Mouse (Mus musculus) limb, embryonic 10.5 days (tissue): ENCODE measurements at regions not wholly inside any gene's neighbourhood (a gene's known extent, or its start where the extent isn't known, plus 50 kb on each side); places are given as distances from the start of the nearest gene placed in this dataset.

Experiments used
- DNase-seq: peaks from one replicate; pipeline ENCODE4 v3.0.0-alpha.2; 2017; ENCODE audit warnings: low spot score
- H3K27ac ChIP-seq: fragments of 300-500 bp; sonication (generic); 2 replicates; pipeline ENCODE4 v1.5.1; 2016; ENCODE audit warnings: mild to moderate bottlenecking
- H3K27me3 ChIP-seq: fragments of 300-500 bp; sonication (generic); 2 replicates; pipeline ENCODE4 v1.6.1; 2016; ENCODE audit warnings: low read depth, mild to moderate bottlenecking; ENCODE audit not compliant: poor library complexity, severe bottlenecking
- H3K36me3 ChIP-seq: fragments of 300-500 bp; sonication (generic); 2 replicates; pipeline ENCODE4 v1.6.1; 2016; ENCODE audit warnings: mild to moderate bottlenecking, moderate library complexity
- H3K4me1 ChIP-seq: fragments of 300-500 bp; sonication (generic); 2 replicates; pipeline ENCODE4 v1.6.1; 2016
- H3K4me3 ChIP-seq: fragments of 300-500 bp; sonication (generic); 2 replicates; pipeline ENCODE4 v1.5.1; 2016; ENCODE audit warnings: mild to moderate bottlenecking, moderate library complexity
- H3K9me3 ChIP-seq: fragments of 300-500 bp; sonication (generic); replicated peaks from 2 replicates; pipeline ENCODE4 v1.6.1; 2016; ENCODE audit warnings: mild to moderate bottlenecking
- WGBS: fragments of 180-500 bp; shearing (Covaris S2); methylation state at CpG from one replicate; pipeline ENCODE4 v1.1.7; 2016; 5-methylcytosine and 5-hydroxymethylcytosine counted together

GRCm38 (mm10) chr4:39508866-39509265 is 58.8 kb downstream of the 1700009N14Rik start:
- no peak overlapping the region for H3K4me3 ChIP-seq
- no peaks in the 10 kb centered on the region for H3K27me3 ChIP-seq
- no peaks in the 10 kb centered on the region for H3K9me3 ChIP-seq
- no peaks in the 10 kb centered on the region for H3K4me1 ChIP-seq
- WGBS, result 92% methylated on average over 6 of the region's 6 CpGs
- no peak overlapping the region for H3K27ac ChIP-seq
- no peaks in the 10 kb centered on the region for H3K36me3 ChIP-seq
- no peak for DNase-seq

DNA sequence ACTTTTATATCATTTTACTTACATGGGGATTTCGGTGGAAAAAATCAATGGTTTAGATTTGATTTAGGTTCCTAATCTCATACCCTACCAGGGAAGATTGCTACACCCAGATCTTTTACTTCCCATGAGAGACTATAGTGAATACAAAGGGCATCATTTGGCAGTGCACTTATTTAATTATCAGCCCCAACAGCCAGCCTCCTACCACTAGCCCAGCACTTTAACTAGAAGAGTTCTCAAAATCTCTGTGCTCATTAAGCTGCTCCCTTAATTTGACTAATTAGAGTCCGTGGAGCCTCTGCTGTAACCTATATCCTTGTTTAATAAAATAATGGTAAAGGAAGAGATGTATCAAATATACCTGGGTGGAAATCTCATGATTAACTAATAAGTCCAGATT is 77.4 kb downstream of the 1700009N14Rik start:
- H3K27me3 ChIP-seq, result no peaks in the 10 kb centered on the region
- H3K36me3 ChIP-seq, result no peaks in the 10 kb centered on the region
- H3K4me3 ChIP-seq, result no peak overlapping the region
- WGBS, result 83% methylated on average over 2 of the region's 2 CpGs
- no peak overlapping the region for H3K27ac ChIP-seq
- H3K4me1 ChIP-seq, result no peaks in the 10 kb centered on the region
- no peaks in the 10 kb centered on the region for H3K9me3 ChIP-seq
- no peak for DNase-seq

DNA sequence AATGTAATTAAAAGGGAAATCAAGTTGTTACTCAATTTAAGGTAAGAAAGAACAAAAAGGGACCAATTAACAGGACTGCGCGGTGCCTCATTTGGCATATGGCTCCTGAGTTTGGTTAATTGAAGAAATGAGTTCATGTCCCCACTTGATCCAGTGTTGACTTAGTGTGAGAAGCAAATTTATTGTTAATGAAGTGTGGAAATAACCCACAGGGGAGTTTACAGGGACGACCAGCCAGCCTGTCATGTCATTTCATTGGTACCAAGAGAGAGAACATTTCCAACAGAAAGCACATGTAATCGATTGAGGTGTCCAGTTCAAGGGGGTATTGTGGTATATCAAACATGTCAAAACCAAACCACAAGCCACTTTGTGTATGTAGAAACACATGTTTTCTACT is 78.6 kb downstream of the 1700009N14Rik start:
- WGBS, result 76% methylated on average over 4 of the region's 4 CpGs
- H3K27me3 ChIP-seq, result no peaks in the 10 kb centered on the region
- no peak for DNase-seq

GRCm38 (mm10) chr4:39556101-39556763 is 106.1 kb downstream of the 1700009N14Rik start:
- no peak overlapping the region for H3K4me3 ChIP-seq
- no peaks in the 10 kb centered on the region for H3K27me3 ChIP-seq
- DNase-seq, result no peak
- 94% methylated on average over 3 of the region's 3 CpGs for WGBS
- H3K27ac ChIP-seq, result no peak overlapping the region
- no peaks in the 10 kb centered on the region for H3K4me1 ChIP-seq
- H3K9me3 ChIP-seq, result no peaks in the 10 kb centered on the region
- no peaks in the 10 kb centered on the region for H3K36me3 ChIP-seq

More for the DNA sequence above, 78.6 kb downstream of the 1700009N14Rik start:
- Histone ChIP-seq H3K4me3 (no peak overlapping the region), H3K36me3 (no peaks in the 10 kb centered on the region), H3K27ac (no peak overlapping the region), H3K4me1 (no peaks in the 10 kb centered on the region), H3K9me3 (no peaks in the 10 kb centered on the region)

GRCm38 (mm10) chr4:39597426-39597825 is 147.3 kb downstream of the 1700009N14Rik start:
- 87% methylated on average over 2 of the region's 2 CpGs for WGBS

DNA sequence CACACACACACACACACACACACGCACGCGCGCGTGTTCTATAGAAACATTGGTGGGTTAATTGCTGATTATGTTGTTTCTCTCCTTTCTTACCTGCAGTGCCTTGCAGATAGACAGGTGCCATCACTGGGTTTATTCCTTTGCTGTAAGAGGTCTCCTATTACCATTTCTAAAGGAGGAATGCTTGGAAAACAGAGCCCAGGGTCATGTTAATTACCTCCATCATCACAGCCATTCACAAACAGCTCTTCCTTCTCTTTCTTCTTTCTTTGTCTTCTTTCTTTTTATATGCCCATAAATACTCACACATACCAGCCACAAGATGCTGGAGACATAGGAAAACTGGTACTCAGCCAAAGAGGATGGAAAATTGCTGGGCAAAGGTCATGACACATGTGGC is 155.0 kb downstream of the 1700009N14Rik start:
- Histone ChIP-seq H3K4me1 (no peaks in the 10 kb centered on the region), H3K9me3 (no peaks in the 10 kb centered on the region), H3K4me3 (no peak overlapping the region), H3K36me3 (no peaks in the 10 kb centered on the region), H3K27me3 (no peaks in the 10 kb centered on the region), H3K27ac (no peak overlapping the region)
- 92% methylated on average over 5 of the region's 5 CpGs for WGBS
- no peak for DNase-seq

More at GRCm38 (mm10) chr4:39597426-39597825, 147.3 kb downstream of the 1700009N14Rik start:
- no peaks in the 10 kb centered on the region for H3K27me3 ChIP-seq
- H3K4me3 ChIP-seq, result no peak overlapping the region
- DNase-seq, result no peak
- no peaks in the 10 kb centered on the region for H3K4me1 ChIP-seq
- H3K36me3 ChIP-seq, result no peaks in the 10 kb centered on the region
- H3K27ac ChIP-seq, result no peak overlapping the region
- no peaks in the 10 kb centered on the region for H3K9me3 ChIP-seq

DNA sequence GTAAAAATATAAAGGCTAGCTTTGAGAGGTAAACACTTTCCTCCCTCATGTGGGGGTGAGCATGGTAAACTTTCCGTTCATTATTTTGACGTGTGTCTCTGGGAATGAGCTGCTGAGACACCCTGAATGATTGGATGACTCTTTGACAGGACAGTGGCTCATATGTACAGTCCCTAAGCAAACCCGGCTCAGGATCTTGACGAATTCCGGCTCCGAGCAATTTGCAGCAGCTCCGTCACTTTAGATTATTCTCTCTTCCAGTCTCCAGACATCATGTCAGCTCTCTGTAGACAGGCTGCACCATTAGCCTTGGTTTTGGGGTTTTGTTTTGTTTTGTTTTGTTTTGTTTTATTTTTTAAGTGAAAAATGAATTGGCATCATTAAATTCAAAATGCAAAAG is 194.0 kb downstream of the 1700009N14Rik start:
- WGBS, result 80% methylated on average over 7 of the region's 7 CpGs
- no peak for DNase-seq
- Histone ChIP-seq H3K9me3 (no peaks in the 10 kb centered on the region), H3K36me3 (no peaks in the 10 kb centered on the region), H3K4me3 (no peak overlapping the region), H3K4me1 (no peaks in the 10 kb centered on the region), H3K27me3 (no peaks in the 10 kb centered on the region), H3K27ac (no peak overlapping the region)

GRCm38 (mm10) chr4:39644849-39645248 is 194.8 kb downstream of the 1700009N14Rik start:
- 92% methylated on average over 5 of the region's 5 CpGs for WGBS

DNA sequence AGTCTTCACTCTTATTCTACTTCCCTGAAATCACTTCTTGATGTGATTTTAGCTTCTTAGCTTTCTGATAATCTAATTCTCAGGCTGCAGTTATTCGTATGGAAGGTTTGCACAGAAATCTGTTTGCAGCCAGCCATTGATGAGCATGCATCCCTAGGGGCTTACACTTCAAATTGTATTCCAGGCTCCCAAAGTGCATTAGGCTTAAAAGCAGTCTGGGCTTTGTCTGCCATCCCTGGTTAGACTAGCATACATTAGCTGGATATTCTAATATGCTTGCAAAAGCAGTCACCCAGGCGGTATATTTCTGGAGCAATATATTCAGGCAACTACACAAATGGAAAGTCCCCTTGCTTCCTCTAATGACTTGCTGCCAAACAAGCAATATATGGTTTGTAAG is 210.4 kb downstream of the 1700009N14Rik start:
- WGBS, result 85% methylated on average over 2 of the region's 2 CpGs
- no peak for DNase-seq
- no peak overlapping the region for H3K4me3 ChIP-seq
- no peaks in the 10 kb centered on the region for H3K36me3 ChIP-seq
- H3K27ac ChIP-seq, result no peak overlapping the region
- no peaks in the 10 kb centered on the region for H3K9me3 ChIP-seq
- no peaks in the 10 kb centered on the region for H3K4me1 ChIP-seq
- no peaks in the 10 kb centered on the region for H3K27me3 ChIP-seq

More at GRCm38 (mm10) chr4:39644849-39645248, 194.8 kb downstream of the 1700009N14Rik start:
- no peaks in the 10 kb centered on the region for H3K9me3 ChIP-seq
- DNase-seq, result no peak
- H3K27me3 ChIP-seq, result no peaks in the 10 kb centered on the region
- H3K27ac ChIP-seq, result no peak overlapping the region
- H3K4me1 ChIP-seq, result no peaks in the 10 kb centered on the region
- no peak overlapping the region for H3K4me3 ChIP-seq
- H3K36me3 ChIP-seq, result no peaks in the 10 kb centered on the region

- DNase-seq, result no peak
- Histone ChIP-seq H3K4me3 (no peak overlapping the region), H3K27me3 (no peaks in the 10 kb centered on the region), H3K36me3 (no peaks in the 10 kb centered on the region), H3K9me3 (no peaks in the 10 kb centered on the region), H3K4me1 (no peaks in the 10 kb centered on the region), H3K27ac (no peak overlapping the region)
- 88% methylated on average over 7 of the region's 7 CpGs for WGBS
Observed at GRCm38 (mm10) chr4:39672609-39673008, 222.5 kb downstream of the 1700009N14Rik start.

DNA sequence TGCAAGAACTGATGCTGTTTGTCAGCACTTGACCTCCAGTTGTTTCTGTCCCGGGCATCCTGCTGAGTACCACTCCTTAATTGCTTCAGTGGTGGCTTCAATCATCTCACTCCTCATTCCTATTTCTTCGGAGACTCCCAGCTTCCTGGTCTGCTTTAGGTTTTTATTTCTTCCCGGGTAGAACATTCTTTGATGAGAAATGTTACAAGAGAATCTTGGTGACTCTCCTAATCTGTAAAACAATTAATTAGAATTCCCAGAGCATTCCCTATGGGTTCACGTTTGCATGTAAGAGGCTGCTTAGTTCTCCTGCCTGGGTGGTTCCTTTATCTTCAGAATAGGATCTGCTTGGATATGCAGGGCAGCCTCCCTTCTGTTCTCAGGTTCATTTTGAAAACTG is 245.1 kb downstream of the 1700009N14Rik start:
- 15% methylated on average over 4 of the region's 4 CpGs for WGBS
- Histone ChIP-seq H3K36me3 (no peaks in the 10 kb centered on the region), H3K27me3 (no peaks in the 10 kb centered on the region), H3K27ac (no peak overlapping the region), H3K9me3 (no peaks in the 10 kb centered on the region), H3K4me1 (no peaks in the 10 kb centered on the region; the same call in 1 of the 2 replicates), H3K4me3 (no peak overlapping the region)
- DNase-seq, result no peak

DNA sequence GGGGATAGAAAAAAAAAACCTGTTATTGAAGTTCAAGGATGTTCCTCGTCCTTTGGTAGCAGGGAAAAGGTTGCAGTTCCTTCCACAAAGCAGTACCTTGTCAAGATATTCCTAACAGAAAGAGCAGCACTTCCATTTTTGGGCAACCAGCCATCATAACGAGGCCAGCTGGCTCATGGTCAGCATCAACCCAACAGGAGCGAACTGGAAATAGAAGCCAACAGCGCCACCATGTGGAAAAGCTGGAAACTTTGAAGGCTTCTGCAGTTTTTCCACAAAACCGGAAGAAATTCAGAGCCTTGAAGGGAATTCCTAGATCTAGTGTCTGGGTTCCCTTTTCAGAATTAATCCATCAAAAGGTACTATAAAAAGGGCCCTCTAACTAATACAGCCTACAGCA is 247.5 kb downstream of the 1700009N14Rik start:
- peak; percentile 47 for DNase-seq
- Histone ChIP-seq H3K27ac (no peak overlapping the region), H3K27me3 (no peaks in the 10 kb centered on the region), H3K9me3 (no peaks in the 10 kb centered on the region), H3K4me3 (no peak overlapping the region), H3K36me3 (no peaks in the 10 kb centered on the region), H3K4me1 (no peaks in the 10 kb centered on the region; the same call in 1 of the 2 replicates)
- WGBS, result 46% methylated on average over 5 of the region's 5 CpGs

GRCm38 (mm10) chr4:39699347-39699746 is 249.3 kb downstream of the 1700009N14Rik start:
- Histone ChIP-seq H3K27ac (no peak overlapping the region), H3K4me1 (no peaks in the 10 kb centered on the region; the same call in 1 of the 2 replicates), H3K9me3 (no peaks in the 10 kb centered on the region), H3K36me3 (no peaks in the 10 kb centered on the region), H3K27me3 (no peaks in the 10 kb centered on the region), H3K4me3 (no peak overlapping the region)
- 81% methylated on average over 2 of the region's 2 CpGs for WGBS
- DNase-seq, result no peak

DNA sequence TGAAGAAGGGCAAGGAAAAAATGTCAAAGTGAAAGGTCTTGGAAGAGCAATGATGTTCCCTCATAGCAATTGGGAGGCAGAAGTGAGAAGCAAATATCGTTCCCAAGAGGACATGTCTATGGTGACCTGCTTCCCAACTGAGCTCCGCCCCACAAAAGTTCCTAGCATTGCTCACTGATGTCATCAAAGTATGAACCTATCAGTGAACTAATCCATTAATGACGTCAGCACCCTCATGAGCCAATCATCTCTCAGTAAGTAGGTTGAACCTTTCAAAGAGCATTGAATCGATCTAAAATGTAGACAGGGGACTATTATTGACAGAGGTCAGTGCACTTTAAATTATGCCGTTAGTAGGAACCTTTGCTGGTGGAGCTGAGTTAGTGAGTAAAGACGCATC is 267.4 kb downstream of the 1700009N14Rik start:
- DNase-seq, result no peak
- Histone ChIP-seq H3K9me3 (no peaks in the 10 kb centered on the region), H3K27ac (no peak overlapping the region), H3K4me3 (no peak overlapping the region), H3K4me1 (no peaks in the 10 kb centered on the region), H3K27me3 (no peaks in the 10 kb centered on the region), H3K36me3 (no peaks in the 10 kb centered on the region)
- whole genome bisulfite sequencing, result 89% methylated on average over 6 of the region's 6 CpGs
